Mouse (Mus musculus): ENCODE measurements around the gene 1700013H16Rik. TPM values are rescaled to one million over a fixed set of nuclear protein-coding genes. Genes with fewer than 3 reads are reported as not detected.

The 1700013H16Rik gene
- polyA plus RNA-seq, 1 experiment from 2014 or later = not detected

GRCm38 (mm10) chrX:53702673-53703072 lies 55.0 kb downstream of the 1700013H16Rik start:
- Histone ChIP-seq H3K4me1 (replicated peaks; ENCODE audit: control insufficient read depth, insufficient read depth, low read length) (no peaks in the 10 kb centered on the region), H3K27ac (no peak overlapping the region), H3K27me3 (ENCODE audit: control insufficient read depth, insufficient read depth, low read length) (no peaks in the 10 kb centered on the region), H3K9ac (no peak overlapping the region), H3K9me3 (ENCODE audit: control insufficient read depth, low read length) (no peaks in the 10 kb centered on the region), H3K4me2 (replicated peaks) (no peak overlapping the region), H3K4me3 (replicated peaks; ENCODE audit: low read length) (no peak overlapping the region), H3K36me3 (replicated peaks; ENCODE audit: control insufficient read depth, insufficient read depth) (no peaks in the 10 kb centered on the region)
- WGBS = 75% methylated on average over 3 of the region's 3 CpGs
- DNase-seq (ENCODE audit: low spot score) (no peak), ATAC-seq (ENCODE audit: low FRiP score) (no peak)

GRCm38 (mm10) chrX:53699225-53699624 lies 58.4 kb downstream of the 1700013H16Rik start:
- no peak overlapping the region for H3K27ac ChIP-seq
- no peak overlapping the region for H3K9ac ChIP-seq
- DNase-seq (ENCODE audit: low spot score) (no peak), ATAC-seq (ENCODE audit: low FRiP score) (no peak)
- H3K4me2 ChIP-seq (replicated peaks) = no peak overlapping the region
- WGBS = 91% methylated on average over 2 of the region's 2 CpGs
- H3K9me3 ChIP-seq (ENCODE audit: control insufficient read depth, low read length) = no peaks in the 10 kb centered on the region
- no peaks in the 10 kb centered on the region for H3K36me3 ChIP-seq (replicated peaks; ENCODE audit: control insufficient read depth, insufficient read depth)
- no peaks in the 10 kb centered on the region for H3K4me1 ChIP-seq (replicated peaks; ENCODE audit: control insufficient read depth, insufficient read depth, low read length)
- no peak overlapping the region for H3K4me3 ChIP-seq (replicated peaks; ENCODE audit: low read length)
- no peaks in the 10 kb centered on the region for H3K27me3 ChIP-seq (ENCODE audit: control insufficient read depth, insufficient read depth, low read length)

- Histone ChIP-seq H3K36me3 (replicated peaks; ENCODE audit: control insufficient read depth, insufficient read depth) (no peaks in the 10 kb centered on the region), H3K9me3 (ENCODE audit: control insufficient read depth, low read length) (no peaks in the 10 kb centered on the region), H3K4me1 (replicated peaks; ENCODE audit: control insufficient read depth, insufficient read depth, low read length) (no peaks in the 10 kb centered on the region), H3K9ac (no peak overlapping the region), H3K4me2 (replicated peaks) (no peak overlapping the region), H3K4me3 (replicated peaks; ENCODE audit: low read length) (no peak overlapping the region), H3K27me3 (ENCODE audit: control insufficient read depth, insufficient read depth, low read length) (no peaks in the 10 kb centered on the region), H3K27ac (no peak overlapping the region)
- ATAC-seq (ENCODE audit: low FRiP score) (no peak), DNase-seq (ENCODE audit: low spot score) (no peak)
- 86% methylated on average over 9 of the region's 9 CpGs for WGBS
Observed at GRCm38 (mm10) chrX:53694008-53694777, 63.4 kb downstream of the 1700013H16Rik start.

- Histone ChIP-seq H3K27ac (no peak overlapping the region), H3K4me1 (replicated peaks; ENCODE audit: control insufficient read depth, insufficient read depth, low read length) (no peaks in the 10 kb centered on the region), H3K36me3 (replicated peaks; ENCODE audit: control insufficient read depth, insufficient read depth) (no peaks in the 10 kb centered on the region), H3K27me3 (ENCODE audit: control insufficient read depth, insufficient read depth, low read length) (no peaks in the 10 kb centered on the region), H3K9me3 (ENCODE audit: control insufficient read depth, low read length) (no peaks in the 10 kb centered on the region), H3K4me2 (replicated peaks) (no peak overlapping the region), H3K9ac (no peak overlapping the region), H3K4me3 (replicated peaks; ENCODE audit: low read length) (no peak overlapping the region)
- 79% methylated on average over 2 of the region's 2 CpGs for WGBS
- ATAC-seq (ENCODE audit: low FRiP score) (no peak), DNase-seq (ENCODE audit: low spot score) (no peak)
Observed at GRCm38 (mm10) chrX:53693141-53693540, 64.5 kb downstream of the 1700013H16Rik start.

Other genes with a start within 250 kb of the 1700013H16Rik start
- 218 and 237 TPM in 2 replicates for gene Rtl8c, start 149.8 kb downstream of the 1700013H16Rik start, polyA plus RNA-seq (2014; fragmentation: Nextera tagmentation; extraction: Ambion mirVana)
- gene Gm14597, start 148.9 kb downstream of the 1700013H16Rik start, polyA plus RNA-seq (2014; fragmentation: Nextera tagmentation; extraction: Ambion mirVana) = 0.57 TPM in 1 of 2 replicates, not detected in the other
- 254 TPM in 2 replicates for gene Rtl8a, start 114.1 kb downstream of the 1700013H16Rik start, polyA plus RNA-seq (2014; fragmentation: Nextera tagmentation; extraction: Ambion mirVana)
- 184 and 195 TPM in 2 replicates for gene Rtl8b, start 87.4 kb downstream of the 1700013H16Rik start, polyA plus RNA-seq (2014; fragmentation: Nextera tagmentation; extraction: Ambion mirVana)
- 0.13 TPM in 1 of 2 replicates, not detected in the other for gene 4930502E18Rik, start 33.0 kb downstream of the 1700013H16Rik start, polyA plus RNA-seq (2014; fragmentation: Nextera tagmentation; extraction: Ambion mirVana)
- not detected in 2 replicates for gene Zfp36l3, start 18.6 kb upstream of the 1700013H16Rik start, polyA plus RNA-seq (2014; fragmentation: Nextera tagmentation; extraction: Ambion mirVana)
- gene Xlr, start 39.9 kb upstream of the 1700013H16Rik start, polyA plus RNA-seq (2014; fragmentation: Nextera tagmentation; extraction: Ambion mirVana) = 1.6 and 1.7 TPM in 2 replicates

Data from hindbrain, embryonic 14.5 days (tissue).